Mouse (Mus musculus) liver, adult 2 months (tissue): ENCODE measurements around the gene Lpp. TPM values are rescaled to one million over a fixed set of nuclear protein-coding genes. Genes with fewer than 3 reads are reported as not detected.
A peak's percentile ranks its signal among the peaks of the same experiment; 100 is the strongest.

ENCODE experiments used
- DNase-seq: peaks from one replicate; pipeline ENCODE4 v3.0.0-alpha.2; 2011; ENCODE audit warnings: low read depth, low spot score; ENCODE audit errors: extremely low read depth
- H3K27ac ChIP-seq: fragments of 200-500 bp; replicated peaks from 2 replicates; pipeline ENCODE4 v1.5.1; 2012; ENCODE audit warnings: low read depth, mild to moderate bottlenecking, control low read depth, inconsistent platforms, low read length; ENCODE audit not compliant: insufficient read depth
- H3K27me3 ChIP-seq: fragments of 200-500 bp; 2 replicates; pipeline ENCODE4 v1.6.1; 2012; ENCODE audit warnings: mild to moderate bottlenecking, moderate library complexity, low read length, inconsistent platforms; ENCODE audit not compliant: control insufficient read depth, insufficient read depth
- H3K36me3 ChIP-seq: fragments of 200-500 bp; 2 replicates; pipeline ENCODE4 v1.6.1; 2012; ENCODE audit warnings: low read length, inconsistent platforms; ENCODE audit not compliant: control insufficient read depth, insufficient read depth
- H3K4me1 ChIP-seq: fragments of 200-500 bp; 2 replicates; pipeline ENCODE4 v1.6.1; 2011; ENCODE audit warnings: low read length; ENCODE audit not compliant: control insufficient read depth, insufficient read depth
- H3K4me3 ChIP-seq: fragments of 200-500 bp; 2 replicates; pipeline ENCODE4 v1.5.1; 2011; ENCODE audit warnings: low read depth, mild to moderate bottlenecking, control low read depth, low read length, moderate library complexity; ENCODE audit not compliant: insufficient read depth
- H3K79me2 ChIP-seq: fragments of 200-500 bp; 2 replicates; pipeline ENCODE4 v1.6.1; 2012; ENCODE audit warnings: inconsistent platforms, mild to moderate bottlenecking, low read length, moderate library complexity; ENCODE audit not compliant: control insufficient read depth, insufficient read depth
- H3K9ac ChIP-seq: fragments of 200-500 bp; 2 replicates; pipeline ENCODE4 v1.6.1; 2012; ENCODE audit warnings: low read depth, mild to moderate bottlenecking, control low read depth, inconsistent platforms, low read length
- CTCF ChIP-seq: fragments of 200-500 bp; IDR thresholded peaks from 2 replicates; pipeline ENCODE4 v1.5.1; 2011; ENCODE audit warnings: low read depth, low read length, control low read depth
- POLR2A ChIP-seq: fragments of 200-500 bp; IDR thresholded peaks from 2 replicates; pipeline ENCODE4 v1.6.1; 2011; ENCODE audit warnings: low read length, control low read depth; ENCODE audit not compliant: insufficient read depth; ENCODE audit errors: extremely low read depth
- WGBS: fragments of 180-500 bp; shearing (Covaris S2); methylation state at CpG from one replicate; pipeline ENCODE4 v1.1.7; 2018; 5-methylcytosine and 5-hydroxymethylcytosine counted together
- polyA plus RNA-seq: library from polyadenylated mRNA; depleted of rRNA; stranded (reverse); fragments of >200 nt; gene quantifications from 2 replicates; pipeline ENCODE4 v1.2.3, GENCODE M21; 2012
- total RNA-seq: library from RNA; depleted of rRNA; stranded (reverse); fragments of >200 nt; gene quantifications from 2 replicates; pipeline ENCODE4 v1.2.3, GENCODE M21; 2014

Lpp gene
- total and polyA plus RNA-seq, 2 experiments = 7.5 to 23.0 TPM

DNA sequence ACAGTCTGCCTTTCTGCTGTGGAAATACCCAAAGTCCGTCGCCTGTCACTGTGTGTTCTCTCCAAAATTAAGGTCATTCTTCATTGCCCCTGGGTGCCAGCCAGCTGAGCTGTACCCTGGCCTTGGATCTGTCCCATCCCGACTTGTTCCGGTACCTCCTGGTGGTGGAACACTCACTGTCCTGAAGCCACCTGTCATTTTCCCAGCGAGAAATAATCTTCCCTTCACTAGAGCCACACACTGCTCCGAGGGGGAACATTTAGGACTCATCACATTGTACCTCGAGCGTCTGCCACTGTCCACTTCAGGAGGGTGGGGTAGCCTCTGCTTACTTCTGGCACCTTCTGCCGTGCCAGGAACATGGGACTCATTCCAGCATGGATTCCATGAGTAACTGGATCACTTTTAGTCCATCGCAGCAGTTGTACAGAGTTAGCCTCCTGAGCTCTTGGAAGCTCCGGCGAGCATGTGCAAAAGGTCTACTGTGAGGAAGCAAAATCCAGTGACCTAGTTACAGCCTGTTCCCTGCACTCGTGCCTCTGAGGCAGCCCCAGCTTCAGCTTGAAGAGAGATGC, 90.3 kb downstream of the Lpp start:
- H3K79me2 ChIP-seq = peaks cover 12% of the 10 kb centered on the region; the same call in 1 of the 2 replicates
- H3K36me3 ChIP-seq = no peaks in the 10 kb centered on the region
- no peak overlapping the region; the same call in 1 of the 2 replicates for H3K4me3 ChIP-seq
- H3K9ac ChIP-seq = peak overlapping the region; percentile 78
- peak; percentile 97 for DNase-seq
- peak overlapping the region; percentile 93 for H3K27ac ChIP-seq
- H3K4me1 ChIP-seq = peaks cover 27% of the 10 kb centered on the region
- H3K27me3 ChIP-seq = no peaks in the 10 kb centered on the region
- 31% methylated on average over 13 of the region's 13 CpGs for WGBS
- TF ChIP-seq CTCF = peak; percentile 61
- no peak for TF ChIP-seq POLR2A

DNA sequence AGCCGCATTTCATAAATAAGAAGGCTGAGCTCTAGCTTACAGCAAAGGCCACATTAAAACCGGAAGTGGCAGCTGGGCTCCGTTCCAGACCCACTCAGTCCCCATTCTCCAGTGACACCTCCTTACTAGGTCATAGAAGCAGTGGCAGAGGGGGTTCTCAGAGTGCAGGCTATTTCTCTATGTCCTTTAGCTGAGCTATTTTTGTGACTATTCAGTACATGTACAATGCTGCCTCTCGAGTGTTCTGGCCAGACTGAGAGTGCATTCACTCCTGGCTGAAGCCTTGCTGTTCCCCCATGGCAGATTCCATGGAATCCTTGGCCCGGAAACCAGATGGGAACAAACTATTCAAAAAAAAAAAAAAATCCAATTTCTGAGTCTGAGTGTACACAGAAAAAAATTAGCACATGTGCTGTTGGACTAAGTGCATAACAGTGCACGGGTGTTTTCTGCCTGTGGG, 94.5 kb downstream of the Lpp start:
- Histone ChIP-seq H3K9ac (no peak overlapping the region), H3K27me3 (no peaks in the 10 kb centered on the region), H3K4me1 (peaks cover 18% of the 10 kb centered on the region), H3K27ac (no peak overlapping the region; the same call in 1 of the 2 replicates), H3K4me3 (no peak overlapping the region), H3K79me2 (peaks cover 11% of the 10 kb centered on the region; the same call in 1 of the 2 replicates), H3K36me3 (no peaks in the 10 kb centered on the region)
- DNase-seq = peak; percentile 57
- WGBS = 26% methylated on average over 6 of the region's 6 CpGs
- TF ChIP-seq CTCF (no peak), POLR2A (no peak)

DNA sequence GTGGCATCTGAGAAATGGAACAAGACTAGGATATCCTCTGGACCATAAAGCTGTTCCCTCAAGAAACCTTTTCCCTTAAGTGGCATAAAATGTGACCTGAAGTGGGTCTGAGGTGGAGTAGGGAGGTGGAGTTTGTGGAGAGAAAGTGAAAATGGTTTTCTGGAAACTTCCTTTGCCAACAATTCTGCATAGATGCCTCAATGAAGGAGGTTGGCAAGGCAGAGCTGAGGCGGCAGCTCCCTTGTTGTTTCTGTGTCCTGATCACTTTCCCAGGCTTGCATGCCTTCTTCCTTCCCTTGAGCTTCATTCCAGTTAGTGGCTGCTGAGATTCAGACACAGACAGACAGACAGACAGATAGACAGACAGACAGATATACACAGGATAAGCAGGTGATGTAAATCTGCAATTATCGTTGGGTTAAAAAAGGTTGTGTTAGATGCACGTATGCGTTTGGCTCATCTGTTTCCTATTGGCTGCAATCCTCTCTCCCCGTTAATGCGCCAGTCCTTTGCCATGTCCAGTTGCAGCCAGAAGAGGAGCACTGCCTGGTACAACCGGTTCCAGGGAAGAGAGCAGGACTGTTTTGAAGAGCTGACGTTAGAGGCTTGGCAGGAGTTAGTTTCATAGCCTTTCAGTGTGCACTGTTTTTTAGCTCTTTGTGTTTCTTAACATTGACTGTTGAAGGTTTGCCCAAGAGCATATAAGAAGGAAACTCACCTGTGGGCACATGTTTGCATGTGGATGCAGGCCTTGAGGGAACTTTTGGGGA, 96.4 kb downstream of the Lpp start:
- no peaks in the 10 kb centered on the region for H3K27me3 ChIP-seq
- no peak overlapping the region for H3K4me3 ChIP-seq
- peaks cover 13% of the 10 kb centered on the region; the same call in 1 of the 2 replicates for H3K79me2 ChIP-seq
- H3K9ac ChIP-seq = no peak overlapping the region
- peak; percentile 31 for DNase-seq
- H3K36me3 ChIP-seq = no peaks in the 10 kb centered on the region
- H3K4me1 ChIP-seq = peaks cover 12% of the 10 kb centered on the region
- WGBS = 76% methylated on average over 8 of the region's 8 CpGs
- no peak for TF ChIP-seq POLR2A
- TF ChIP-seq CTCF = peak; percentile 11; the same call in 1 of the 2 replicates
- no peak overlapping the region for H3K27ac ChIP-seq

DNA sequence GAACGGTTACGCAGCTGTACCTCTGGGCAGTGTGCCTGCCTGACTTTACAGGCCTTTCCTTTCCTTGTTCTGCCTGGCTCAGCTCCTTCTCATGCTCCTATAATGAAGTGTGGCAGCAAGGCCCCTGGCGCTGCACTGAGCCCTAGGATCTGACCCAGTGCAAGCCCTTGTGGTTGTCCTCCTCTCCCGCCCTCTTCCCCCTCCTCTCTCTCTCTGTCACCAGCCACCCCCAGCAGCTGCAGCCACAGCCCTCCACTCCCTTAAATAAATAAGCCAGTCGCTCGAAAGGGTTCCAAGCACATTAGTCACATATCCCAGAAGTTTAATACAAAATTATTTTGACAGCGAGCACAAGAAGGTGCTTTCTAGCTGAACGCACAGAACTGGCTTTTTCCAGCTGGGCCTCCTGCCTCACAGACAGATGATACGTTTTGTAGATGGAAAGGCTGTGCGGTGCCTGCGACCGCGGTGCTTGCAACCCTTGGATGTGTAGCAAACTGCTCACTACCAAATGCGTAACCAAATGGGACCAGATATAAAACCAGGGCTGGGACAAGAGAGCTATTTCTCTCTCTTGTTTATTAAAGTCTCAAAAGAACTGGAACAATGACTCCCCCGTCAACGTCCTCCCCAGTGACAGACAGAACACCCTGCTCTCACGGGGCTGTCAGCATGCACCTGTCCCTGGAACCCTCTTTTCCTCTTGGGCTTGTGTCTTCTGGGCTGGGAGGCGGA, 97.6 kb downstream of the Lpp start:
- WGBS = 81% methylated on average over 18 of the region's 18 CpGs
- Histone ChIP-seq H3K27me3 (no peaks in the 10 kb centered on the region), H3K36me3 (no peaks in the 10 kb centered on the region), H3K79me2 (peaks cover 18% of the 10 kb centered on the region; the same call in 1 of the 2 replicates), H3K27ac (no peak overlapping the region), H3K9ac (no peak overlapping the region), H3K4me3 (no peak overlapping the region), H3K4me1 (peaks cover 10% of the 10 kb centered on the region; the same call in 1 of the 2 replicates)
- TF ChIP-seq POLR2A (no peak), CTCF (no peak)
- no peak for DNase-seq

DNA sequence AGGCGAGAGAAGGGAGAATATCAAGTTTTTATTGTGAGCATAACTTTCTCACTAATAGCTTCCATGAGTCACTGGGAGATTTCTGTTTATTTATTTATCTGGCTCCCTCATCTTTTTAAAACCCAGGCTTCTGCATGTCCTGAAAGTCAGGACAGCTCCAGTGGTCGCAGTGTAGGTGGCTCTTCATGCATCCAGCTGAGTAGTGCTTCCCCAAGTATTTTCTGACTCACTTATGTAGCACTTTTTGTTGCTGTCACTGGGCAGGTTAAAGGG, 98.1 kb downstream of the Lpp start:
- DNase-seq = no peak
- no peak overlapping the region for H3K9ac ChIP-seq
- H3K27ac ChIP-seq = no peak overlapping the region
- no peak overlapping the region for H3K4me3 ChIP-seq
- no peak for TF ChIP-seq CTCF
- no peak for TF ChIP-seq POLR2A
- H3K36me3 ChIP-seq = no peaks in the 10 kb centered on the region
- H3K4me1 ChIP-seq = peaks cover 10% of the 10 kb centered on the region; the same call in 1 of the 2 replicates
- H3K27me3 ChIP-seq = no peaks in the 10 kb centered on the region
- 85% methylated on average over 2 of the region's 2 CpGs for WGBS
- peaks cover 19% of the 10 kb centered on the region; the same call in 1 of the 2 replicates for H3K79me2 ChIP-seq
